Mouse (Mus musculus) spleen, adult 2 months (tissue): ENCODE measurements around the gene Xylt2.

Experiments
- CTCF ChIP-seq: fragments of 200-500 bp; IDR thresholded peaks from 2 replicates; pipeline ENCODE4 v1.5.1; 2011; ENCODE audit warnings: mild to moderate bottlenecking, inconsistent platforms; ENCODE audit not compliant: insufficient read depth, insufficient read length, insufficient replicate concordance; ENCODE audit errors: extremely low read depth
- POLR2A ChIP-seq: fragments of 200-500 bp; IDR thresholded peaks from 2 replicates; pipeline ENCODE4 v1.6.1; 2011; ENCODE audit warnings: low read depth, low read length, inconsistent platforms

DNA sequence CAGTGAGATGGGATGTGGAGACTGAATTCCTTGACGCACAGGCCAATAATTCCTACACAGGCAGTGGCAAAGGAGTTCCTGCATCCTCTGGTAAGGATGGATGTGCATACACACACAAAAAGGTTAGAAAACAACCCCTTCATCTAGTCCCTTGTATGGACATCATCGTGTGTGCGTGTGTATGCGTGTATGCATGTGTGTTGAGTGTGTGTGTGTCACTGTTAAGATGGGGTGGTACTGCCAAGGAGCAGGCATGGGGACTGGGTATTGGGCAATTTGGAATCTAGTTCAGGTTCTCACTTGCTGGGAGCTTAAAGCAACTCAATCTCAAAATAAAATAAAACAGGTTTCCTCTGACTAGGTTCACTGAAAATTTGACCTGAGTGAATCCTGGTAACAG lies 30.9 kb downstream of the Xylt2 start:
- no peak for TF ChIP-seq CTCF
- no peak for TF ChIP-seq POLR2A
